Mouse (Mus musculus) heart, embryonic 10.5 days (tissue): ENCODE results near the gene Tnfrsf14. TPM values are rescaled to one million over a fixed set of nuclear protein-coding genes. Genes with fewer than 3 reads are reported as not detected.

Experiments used
- DNase-seq: peaks from one replicate; pipeline ENCODE4 v3.0.0-alpha.2; 2017; ENCODE audit warnings: low spot score
- H3K27ac ChIP-seq: fragments of 300-500 bp; sonication (generic); 2 replicates; pipeline ENCODE4 v1.5.1; 2016; ENCODE audit warnings: mild to moderate bottlenecking
- H3K27me3 ChIP-seq: fragments of 300-500 bp; sonication (generic); 2 replicates; pipeline ENCODE4 v1.6.1; 2016; ENCODE audit warnings: mild to moderate bottlenecking; ENCODE audit not compliant: poor library complexity, insufficient read depth, severe bottlenecking
- H3K36me3 ChIP-seq: fragments of 300-500 bp; sonication (generic); 2 replicates; pipeline ENCODE4 v1.6.1; 2016; ENCODE audit warnings: mild to moderate bottlenecking, moderate library complexity
- H3K4me1 ChIP-seq: fragments of 300-500 bp; sonication (generic); 2 replicates; pipeline ENCODE4 v1.6.1; 2016; ENCODE audit warnings: mild to moderate bottlenecking
- H3K4me3 ChIP-seq: fragments of 300-500 bp; sonication (generic); 2 replicates; pipeline ENCODE4 v1.5.1; 2016; ENCODE audit warnings: mild to moderate bottlenecking, moderate library complexity
- H3K9me3 ChIP-seq: fragments of 300-500 bp; sonication (generic); 2 replicates; pipeline ENCODE4 v1.6.1; 2016; ENCODE audit warnings: mild to moderate bottlenecking, moderate library complexity
- WGBS: fragments of 180-500 bp; shearing (Covaris S2); methylation state at CpG from one replicate; pipeline ENCODE4 v1.1.7; 2016; 5-methylcytosine and 5-hydroxymethylcytosine counted together
- polyA plus RNA-seq: library from polyadenylated mRNA; unstranded; fragments of >200 nt; fragmentation: Nextera tagmentation; extraction: Ambion mirVana; gene quantifications from 2 replicates; pipeline ENCODE4 v1.2.1, GENCODE M21; 2016

Tnfrsf14 gene
- 1.6 and 2.6 TPM in 2 replicates for polyA plus RNA-seq

DNA sequence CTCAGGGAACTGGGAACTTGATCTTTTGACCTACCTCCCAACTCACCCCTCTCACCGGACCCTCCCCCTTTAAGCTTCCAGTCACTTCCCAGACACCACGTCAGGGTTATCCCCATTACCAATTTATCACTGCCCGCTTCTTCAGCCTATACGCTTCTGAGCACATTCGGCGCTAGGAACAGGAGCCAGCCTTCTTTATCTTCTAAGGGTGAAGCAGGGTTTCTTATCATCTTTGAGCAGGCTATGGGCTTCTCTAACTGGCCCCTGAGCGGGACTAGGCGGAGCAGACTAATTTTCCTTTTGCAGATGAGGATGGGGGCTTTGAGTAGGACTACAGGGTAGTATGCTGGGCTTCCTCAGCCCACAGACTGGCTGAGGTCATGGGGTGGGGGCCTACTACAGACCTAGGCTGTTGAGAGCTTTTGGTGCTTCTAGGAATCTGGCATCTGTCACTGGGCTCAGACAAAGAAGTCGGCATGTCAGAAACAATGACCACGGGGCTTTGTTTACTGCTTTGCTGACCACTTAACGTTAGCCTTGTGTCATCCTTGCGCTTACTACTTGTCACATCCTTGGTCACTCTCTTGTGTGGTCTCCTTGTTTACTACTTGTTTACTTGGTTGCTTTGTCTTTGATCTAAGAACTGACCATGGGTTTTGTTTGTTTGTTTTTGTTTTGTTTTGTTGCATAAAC is at the start of gene Tnfrsf14:
Gene Tnfrsf14, minus strand, starts transcription at position 169 of the 693 bp plus-strand sequence.
- Histone ChIP-seq H3K4me3 (peak within 1 kb of the TSS; percentile 42), H3K4me1 (peaks cover 24% of the 10 kb centered on the region), H3K9me3 (no peaks in the 10 kb centered on the region), H3K27ac (peak within 1 kb of the TSS; percentile 85), H3K36me3 (no peaks in the 10 kb centered on the region), H3K27me3 (0 out of 2 replicates have a peak, but pooled peaks cover 14% of the 10 kb centered on the region)
- peak; percentile 86 for DNase-seq
- 15% methylated on average over 12 of the region's 12 CpGs for WGBS

DNA sequence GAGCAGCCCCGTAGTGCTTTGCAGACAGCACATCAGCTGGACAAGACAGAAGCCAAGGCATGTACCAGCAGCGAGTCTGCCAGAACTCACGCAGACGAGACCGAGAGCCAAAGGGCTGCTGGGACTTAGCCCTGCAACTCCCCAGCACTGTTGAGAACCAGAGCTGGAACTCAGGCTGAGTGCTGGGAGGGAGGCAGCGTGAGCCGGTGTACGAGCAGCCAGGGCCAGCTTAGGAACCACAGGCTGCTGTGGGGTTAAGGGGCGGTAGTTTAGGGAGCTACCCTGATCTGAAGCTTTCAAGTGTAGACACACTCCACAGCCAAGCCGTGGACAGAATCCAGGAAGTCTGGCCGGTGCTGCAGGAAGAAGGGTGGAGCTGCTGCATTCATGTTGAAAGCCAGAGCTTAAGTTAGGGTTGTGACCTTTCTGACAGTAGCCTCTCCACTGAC is 45.8 kb upstream of the Tnfrsf14 start:
- Histone ChIP-seq H3K27me3 (no peaks in the 10 kb centered on the region), H3K27ac (no peak overlapping the region), H3K36me3 (peaks cover 100% of the 10 kb centered on the region), H3K9me3 (no peaks in the 10 kb centered on the region), H3K4me1 (no peaks in the 10 kb centered on the region), H3K4me3 (no peak overlapping the region)
- WGBS = 85% methylated on average over 11 of the region's 11 CpGs
- no peak for DNase-seq

GRCm38 (mm10) chr4:154972546-154972945 is 44.2 kb upstream of the Tnfrsf14 start:
- Histone ChIP-seq H3K36me3 (peaks cover 92% of the 10 kb centered on the region), H3K27ac (no peak overlapping the region), H3K27me3 (no peaks in the 10 kb centered on the region), H3K4me1 (peaks cover under 1% of the 10 kb centered on the region; the same call in 1 of the 2 replicates), H3K4me3 (no peak overlapping the region), H3K9me3 (no peaks in the 10 kb centered on the region)
- 97% methylated on average over 12 of the region's 12 CpGs for WGBS
- DNase-seq = no peak

GRCm38 (mm10) chr4:154967173-154967572 is 38.8 kb upstream of the Tnfrsf14 start:
- H3K27me3 ChIP-seq = peaks cover 15% of the 10 kb centered on the region
- no peak overlapping the region for H3K27ac ChIP-seq
- H3K4me3 ChIP-seq = no peak overlapping the region
- no peak for DNase-seq
- WGBS = 64% methylated on average over 5 of the region's 5 CpGs
- H3K9me3 ChIP-seq = no peaks in the 10 kb centered on the region
- H3K4me1 ChIP-seq = peaks cover 40% of the 10 kb centered on the region
- peaks cover 45% of the 10 kb centered on the region for H3K36me3 ChIP-seq

DNA sequence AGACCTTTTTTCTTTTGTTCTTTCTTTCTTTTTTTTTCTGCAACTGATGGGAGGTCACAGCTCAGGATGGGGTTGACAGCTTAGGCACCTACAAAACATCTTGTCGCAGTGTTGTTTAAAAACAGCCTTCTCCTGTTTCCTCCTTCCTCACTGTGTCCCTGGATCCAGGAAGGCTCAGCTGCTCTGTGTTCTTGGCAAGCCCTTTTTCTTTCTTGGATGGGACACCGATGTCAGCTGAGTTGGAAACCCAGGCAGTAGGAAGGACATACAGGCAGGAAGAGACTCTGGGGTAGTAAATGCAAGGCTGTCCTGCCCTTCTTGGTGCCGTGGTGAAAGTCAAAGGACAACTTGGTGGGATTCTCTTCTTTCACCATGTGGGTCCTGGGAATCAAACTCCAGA is 37.5 kb upstream of the Tnfrsf14 start:
- H3K9me3 ChIP-seq = no peaks in the 10 kb centered on the region
- no peak for DNase-seq
- peaks cover 28% of the 10 kb centered on the region for H3K27me3 ChIP-seq
- 78% methylated on average over 3 of the region's 3 CpGs for WGBS
- H3K27ac ChIP-seq = peak overlapping the region; percentile 59; the same call in 1 of the 2 replicates
- no peak overlapping the region for H3K4me3 ChIP-seq
- peaks cover 32% of the 10 kb centered on the region for H3K36me3 ChIP-seq
- peaks cover 52% of the 10 kb centered on the region for H3K4me1 ChIP-seq

- no peak for DNase-seq
- H3K36me3 ChIP-seq = peaks cover 20% of the 10 kb centered on the region
- no peaks in the 10 kb centered on the region for H3K9me3 ChIP-seq
- H3K27ac ChIP-seq = peak overlapping the region; percentile 97
- H3K4me3 ChIP-seq = peak overlapping the region; percentile 94
- H3K4me1 ChIP-seq = peaks cover 60% of the 10 kb centered on the region
- peaks cover 40% of the 10 kb centered on the region for H3K27me3 ChIP-seq
- WGBS = 1% methylated on average over 36 of the region's 36 CpGs
Measured at GRCm38 (mm10) chr4:154964581-154965235, 36.3 kb upstream of the Tnfrsf14 start.

- DNase-seq = peak; percentile 96
- Histone ChIP-seq H3K27ac (peak within 1 kb of the TSS; percentile 97), H3K27me3 (peaks cover 46% of the 10 kb centered on the region), H3K4me1 (peaks cover 60% of the 10 kb centered on the region), H3K36me3 (peaks cover 14% of the 10 kb centered on the region), H3K4me3 (peak within 1 kb of the TSS; percentile 94), H3K9me3 (no peaks in the 10 kb centered on the region)
- under 1% methylated on average over 66 of the region's 66 CpGs for WGBS
Measured at GRCm38 (mm10) chr4:154963901-154964580, 35.7 kb upstream of the Tnfrsf14 start, which contains the start of gene Pank4. Gene Pank4, plus strand, starts transcription at chr4:154964123.

DNA sequence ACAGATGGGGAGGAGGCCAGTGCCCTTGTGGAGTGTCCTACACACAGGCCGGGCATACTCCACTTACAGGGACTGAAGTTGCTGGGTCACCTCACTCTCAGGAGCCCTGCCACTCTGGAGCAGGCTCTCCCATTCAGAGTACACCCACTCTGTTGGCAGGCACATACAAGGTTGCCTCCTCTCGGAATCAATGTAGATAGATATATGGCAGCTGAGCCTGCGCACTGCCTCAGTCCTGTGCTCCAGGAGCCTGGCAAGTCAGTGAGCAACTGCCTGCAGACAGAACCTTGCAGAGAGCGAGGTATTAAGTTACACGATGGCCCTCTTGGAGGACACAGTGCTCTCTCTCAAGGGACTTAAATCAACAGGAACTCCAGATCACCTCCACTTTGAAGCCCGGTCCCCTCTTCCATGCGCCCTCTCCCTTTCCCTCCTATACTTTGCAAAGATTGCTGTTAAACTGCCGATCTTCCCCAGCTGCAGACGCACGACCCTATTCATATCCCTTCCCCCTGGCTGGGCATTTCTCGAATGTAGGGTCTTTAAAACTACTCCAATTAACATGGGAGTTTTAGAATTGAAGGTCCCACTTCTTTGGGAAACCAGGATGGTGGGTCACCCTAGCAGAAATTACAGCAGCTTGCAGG is 35.0 kb upstream of the Tnfrsf14 start:
- no peaks in the 10 kb centered on the region for H3K9me3 ChIP-seq
- H3K27me3 ChIP-seq = peaks cover 54% of the 10 kb centered on the region
- peaks cover 11% of the 10 kb centered on the region; the same call in 1 of the 2 replicates for H3K36me3 ChIP-seq
- peaks cover 66% of the 10 kb centered on the region for H3K4me1 ChIP-seq
- H3K4me3 ChIP-seq = peak overlapping the region; percentile 94
- H3K27ac ChIP-seq = peak overlapping the region; percentile 97; the same call in 1 of the 2 replicates
- 27% methylated on average over 11 of the region's 11 CpGs for WGBS
- no peak for DNase-seq

DNA sequence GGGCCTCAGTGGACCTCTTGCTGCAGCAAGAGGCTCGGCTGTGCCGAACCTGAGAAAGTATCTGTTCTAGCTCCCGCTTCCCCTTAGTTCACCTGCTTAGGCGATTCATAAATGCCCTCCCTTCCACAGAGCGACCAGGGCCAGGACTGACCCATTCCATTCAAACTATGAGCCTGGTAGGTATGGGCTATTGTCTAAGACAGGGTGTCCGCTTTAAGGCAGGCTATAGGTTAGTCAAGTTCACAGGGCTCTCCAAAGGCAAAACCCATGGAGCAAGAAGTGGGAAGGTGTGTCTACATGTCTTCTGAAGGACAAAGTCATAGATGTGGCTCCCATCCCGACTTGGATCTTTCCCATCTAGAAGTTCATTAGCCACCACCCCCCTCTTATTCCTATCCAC is 34.3 kb upstream of the Tnfrsf14 start:
- Histone ChIP-seq H3K27ac (no peak overlapping the region), H3K36me3 (peaks cover 8% of the 10 kb centered on the region; the same call in 1 of the 2 replicates), H3K9me3 (no peaks in the 10 kb centered on the region), H3K4me3 (no peak overlapping the region), H3K27me3 (peaks cover 60% of the 10 kb centered on the region), H3K4me1 (peaks cover 71% of the 10 kb centered on the region)
- 81% methylated on average over 7 of the region's 7 CpGs for WGBS
- DNase-seq = no peak

- peaks cover 68% of the 10 kb centered on the region for H3K4me1 ChIP-seq
- peaks cover 5% of the 10 kb centered on the region; the same call in 1 of the 2 replicates for H3K36me3 ChIP-seq
- WGBS = 19% methylated on average over 13 of the region's 13 CpGs
- peaks cover 68% of the 10 kb centered on the region for H3K27me3 ChIP-seq
- H3K27ac ChIP-seq = no peak overlapping the region
- no peak for DNase-seq
- peak overlapping the region; percentile 62 for H3K4me3 ChIP-seq
- H3K9me3 ChIP-seq = no peaks in the 10 kb centered on the region
Measured at GRCm38 (mm10) chr4:154961911-154962310, 33.5 kb upstream of the Tnfrsf14 start.

DNA sequence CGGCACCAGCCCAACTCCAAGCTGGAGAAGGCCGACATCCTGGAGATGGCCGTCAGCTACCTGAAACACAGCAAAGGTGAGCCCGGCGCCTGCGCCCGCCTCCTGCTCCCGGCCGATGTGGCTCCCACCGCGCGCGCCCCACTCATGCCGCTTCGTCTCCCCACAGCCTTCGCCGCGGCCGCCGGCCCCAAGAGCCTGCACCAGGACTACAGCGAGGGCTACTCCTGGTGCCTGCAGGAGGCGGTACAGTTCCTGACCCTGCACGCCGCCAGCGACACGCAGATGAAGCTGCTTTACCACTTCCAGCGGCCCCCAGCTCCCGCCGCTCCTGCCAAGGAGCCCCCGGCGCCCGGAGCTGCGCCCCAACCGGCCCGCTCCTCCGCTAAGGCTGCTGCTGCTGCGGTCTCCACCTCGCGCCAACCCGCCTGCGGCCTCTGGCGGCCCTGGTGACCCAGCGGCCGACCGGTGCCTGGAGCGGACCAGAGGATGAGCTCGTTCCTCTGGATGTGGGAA is 32.9 kb upstream of the Tnfrsf14 start:
- no peaks in the 10 kb centered on the region for H3K9me3 ChIP-seq
- no peak for DNase-seq
- peak overlapping the region; percentile 62 for H3K4me3 ChIP-seq
- 0% methylated on average over 47 of the region's 47 CpGs for WGBS
- H3K36me3 ChIP-seq = no peaks in the 10 kb centered on the region
- H3K27me3 ChIP-seq = peaks cover 73% of the 10 kb centered on the region
- H3K27ac ChIP-seq = peak overlapping the region; percentile 42; the same call in 1 of the 2 replicates
- H3K4me1 ChIP-seq = peaks cover 62% of the 10 kb centered on the region

- Histone ChIP-seq H3K27ac (peak within 1 kb of the TSS; percentile 42; the same call in 1 of the 2 replicates), H3K9me3 (no peaks in the 10 kb centered on the region), H3K27me3 (peaks cover 78% of the 10 kb centered on the region), H3K36me3 (no peaks in the 10 kb centered on the region), H3K4me3 (peak within 1 kb of the TSS; percentile 62), H3K4me1 (peaks cover 56% of the 10 kb centered on the region)
- no peak for DNase-seq
- WGBS = under 1% methylated on average over 65 of the region's 65 CpGs
Measured at GRCm38 (mm10) chr4:154960690-154961225, 32.4 kb upstream of the Tnfrsf14 start, which contains the start of gene Hes5. Gene Hes5, plus strand, starts transcription at chr4:154960923.
